Mouse (Mus musculus) liver, adult 2 months (tissue): ENCODE data around the gene Kirrel3. TPM values are rescaled to one million over a fixed set of nuclear protein-coding genes. Genes with fewer than 3 reads are reported as not detected.

Source experiments
- DNase-seq: peaks from one replicate; pipeline ENCODE4 v3.0.0-alpha.2; 2011; ENCODE audit warnings: low read depth, low spot score; ENCODE audit errors: extremely low read depth
- H3K27ac ChIP-seq: fragments of 200-500 bp; replicated peaks from 2 replicates; pipeline ENCODE4 v1.5.1; 2012; ENCODE audit warnings: low read depth, mild to moderate bottlenecking, control low read depth, inconsistent platforms, low read length; ENCODE audit not compliant: insufficient read depth
- H3K27me3 ChIP-seq: fragments of 200-500 bp; 2 replicates; pipeline ENCODE4 v1.6.1; 2012; ENCODE audit warnings: mild to moderate bottlenecking, moderate library complexity, low read length, inconsistent platforms; ENCODE audit not compliant: control insufficient read depth, insufficient read depth
- H3K36me3 ChIP-seq: fragments of 200-500 bp; 2 replicates; pipeline ENCODE4 v1.6.1; 2012; ENCODE audit warnings: low read length, inconsistent platforms; ENCODE audit not compliant: control insufficient read depth, insufficient read depth
- H3K4me1 ChIP-seq: fragments of 200-500 bp; 2 replicates; pipeline ENCODE4 v1.6.1; 2011; ENCODE audit warnings: low read length; ENCODE audit not compliant: control insufficient read depth, insufficient read depth
- H3K4me3 ChIP-seq: fragments of 200-500 bp; 2 replicates; pipeline ENCODE4 v1.5.1; 2011; ENCODE audit warnings: low read depth, mild to moderate bottlenecking, control low read depth, low read length, moderate library complexity; ENCODE audit not compliant: insufficient read depth
- H3K79me2 ChIP-seq: fragments of 200-500 bp; 2 replicates; pipeline ENCODE4 v1.6.1; 2012; ENCODE audit warnings: inconsistent platforms, mild to moderate bottlenecking, low read length, moderate library complexity; ENCODE audit not compliant: control insufficient read depth, insufficient read depth
- H3K9ac ChIP-seq: fragments of 200-500 bp; 2 replicates; pipeline ENCODE4 v1.6.1; 2012; ENCODE audit warnings: low read depth, mild to moderate bottlenecking, control low read depth, inconsistent platforms, low read length
- CTCF ChIP-seq: fragments of 200-500 bp; IDR thresholded peaks from 2 replicates; pipeline ENCODE4 v1.5.1; 2011; ENCODE audit warnings: low read depth, low read length, control low read depth
- POLR2A ChIP-seq: fragments of 200-500 bp; IDR thresholded peaks from 2 replicates; pipeline ENCODE4 v1.6.1; 2011; ENCODE audit warnings: low read length, control low read depth; ENCODE audit not compliant: insufficient read depth; ENCODE audit errors: extremely low read depth
- WGBS: fragments of 180-500 bp; shearing (Covaris S2); methylation state at CpG from one replicate; pipeline ENCODE4 v1.1.7; 2018; 5-methylcytosine and 5-hydroxymethylcytosine counted together
- polyA plus RNA-seq: library from polyadenylated mRNA; depleted of rRNA; stranded (reverse); fragments of >200 nt; gene quantifications from 2 replicates; pipeline ENCODE4 v1.2.3, GENCODE M21; 2012
- total RNA-seq: library from RNA; depleted of rRNA; stranded (reverse); fragments of >200 nt; gene quantifications from 2 replicates; pipeline ENCODE4 v1.2.3, GENCODE M21; 2014

Gene Kirrel3
- total and polyA plus RNA-seq, 2 experiments, result 0.09 TPM; not detected in 1

GRCm38 (mm10) chr9:34942996-34943395 lies 457.3 kb downstream of the Kirrel3 start:
- Histone ChIP-seq H3K27me3 (no peaks in the 10 kb centered on the region; the same call in 1 of the 2 replicates), H3K4me1 (no peaks in the 10 kb centered on the region), H3K79me2 (no peaks in the 10 kb centered on the region), H3K36me3 (no peaks in the 10 kb centered on the region), H3K4me3 (no peak overlapping the region), H3K27ac (no peak overlapping the region), H3K9ac (no peak overlapping the region)
- DNase-seq, result no peak
- 69% methylated on average over 7 of the region's 7 CpGs for WGBS
- TF ChIP-seq POLR2A, result no peak
- TF ChIP-seq CTCF, result no peak

GRCm38 (mm10) chr9:34945301-34945700 lies 459.6 kb downstream of the Kirrel3 start:
- WGBS, result 78% methylated on average over 9 of the region's 9 CpGs
- Histone ChIP-seq H3K27me3 (no peaks in the 10 kb centered on the region; the same call in 1 of the 2 replicates), H3K27ac (no peak overlapping the region), H3K36me3 (no peaks in the 10 kb centered on the region), H3K4me3 (no peak overlapping the region), H3K4me1 (no peaks in the 10 kb centered on the region), H3K9ac (no peak overlapping the region), H3K79me2 (no peaks in the 10 kb centered on the region)
- TF ChIP-seq CTCF (no peak), POLR2A (no peak)
- no peak for DNase-seq

- Histone ChIP-seq H3K27ac (no peak overlapping the region), H3K79me2 (no peaks in the 10 kb centered on the region), H3K4me1 (no peaks in the 10 kb centered on the region), H3K4me3 (no peak overlapping the region), H3K9ac (no peak overlapping the region), H3K27me3 (no peaks in the 10 kb centered on the region; the same call in 1 of the 2 replicates), H3K36me3 (no peaks in the 10 kb centered on the region)
- DNase-seq, result no peak
- 27% methylated on average over 6 of the region's 6 CpGs for WGBS
- TF ChIP-seq POLR2A (no peak), CTCF (no peak)
Observed at GRCm38 (mm10) chr9:34947258-34947657, 461.6 kb downstream of the Kirrel3 start.

GRCm38 (mm10) chr9:34947717-34948116 lies 462.0 kb downstream of the Kirrel3 start:
- Histone ChIP-seq H3K9ac (no peak overlapping the region), H3K27ac (no peak overlapping the region), H3K79me2 (no peaks in the 10 kb centered on the region), H3K36me3 (no peaks in the 10 kb centered on the region), H3K27me3 (no peaks in the 10 kb centered on the region; the same call in 1 of the 2 replicates), H3K4me3 (no peak overlapping the region), H3K4me1 (no peaks in the 10 kb centered on the region)
- no peak for DNase-seq
- TF ChIP-seq POLR2A, result no peak
- TF ChIP-seq CTCF, result no peak

GRCm38 (mm10) chr9:34953420-34953819 lies 467.7 kb downstream of the Kirrel3 start:
- no peaks in the 10 kb centered on the region for H3K27me3 ChIP-seq
- H3K9ac ChIP-seq, result no peak overlapping the region
- H3K27ac ChIP-seq, result no peak overlapping the region
- no peaks in the 10 kb centered on the region for H3K79me2 ChIP-seq
- no peaks in the 10 kb centered on the region for H3K4me1 ChIP-seq
- no peaks in the 10 kb centered on the region for H3K36me3 ChIP-seq
- no peak for DNase-seq
- H3K4me3 ChIP-seq, result no peak overlapping the region
- WGBS, result 51% methylated on average over 11 of the region's 11 CpGs
- TF ChIP-seq CTCF (no peak), POLR2A (no peak)

GRCm38 (mm10) chr9:34954212-34954611 lies 468.5 kb downstream of the Kirrel3 start:
- TF ChIP-seq POLR2A (no peak), CTCF (no peak; the same call in 1 of the 2 replicates)
- DNase-seq, result peak; percentile 9
- 71% methylated on average over 5 of the region's 5 CpGs for WGBS

More at GRCm38 (mm10) chr9:34954212-34954611, 468.5 kb downstream of the Kirrel3 start:
- H3K27ac ChIP-seq, result no peak overlapping the region
- no peaks in the 10 kb centered on the region for H3K79me2 ChIP-seq
- H3K4me1 ChIP-seq, result no peaks in the 10 kb centered on the region
- no peaks in the 10 kb centered on the region for H3K27me3 ChIP-seq
- no peaks in the 10 kb centered on the region for H3K36me3 ChIP-seq
- no peak overlapping the region for H3K9ac ChIP-seq
- no peak overlapping the region for H3K4me3 ChIP-seq
